Mouse (Mus musculus) liver, adult 2 months (tissue): ENCODE data around the gene Tango6. TPM values are rescaled to one million over a fixed set of nuclear protein-coding genes. Genes with fewer than 3 reads are reported as not detected.
A peak's percentile ranks its signal among the peaks of the same experiment; 100 is the strongest.

ENCODE experiments used
- DNase-seq: peaks from one replicate; pipeline ENCODE4 v3.0.0-alpha.2; 2011; ENCODE audit warnings: low read depth, low spot score; ENCODE audit errors: extremely low read depth
- H3K27ac ChIP-seq: fragments of 200-500 bp; replicated peaks from 2 replicates; pipeline ENCODE4 v1.5.1; 2012; ENCODE audit warnings: low read depth, mild to moderate bottlenecking, control low read depth, inconsistent platforms, low read length; ENCODE audit not compliant: insufficient read depth
- H3K27me3 ChIP-seq: fragments of 200-500 bp; 2 replicates; pipeline ENCODE4 v1.6.1; 2012; ENCODE audit warnings: mild to moderate bottlenecking, moderate library complexity, low read length, inconsistent platforms; ENCODE audit not compliant: control insufficient read depth, insufficient read depth
- H3K36me3 ChIP-seq: fragments of 200-500 bp; 2 replicates; pipeline ENCODE4 v1.6.1; 2012; ENCODE audit warnings: low read length, inconsistent platforms; ENCODE audit not compliant: control insufficient read depth, insufficient read depth
- H3K4me1 ChIP-seq: fragments of 200-500 bp; 2 replicates; pipeline ENCODE4 v1.6.1; 2011; ENCODE audit warnings: low read length; ENCODE audit not compliant: control insufficient read depth, insufficient read depth
- H3K4me3 ChIP-seq: fragments of 200-500 bp; 2 replicates; pipeline ENCODE4 v1.5.1; 2011; ENCODE audit warnings: low read depth, mild to moderate bottlenecking, control low read depth, low read length, moderate library complexity; ENCODE audit not compliant: insufficient read depth
- H3K79me2 ChIP-seq: fragments of 200-500 bp; 2 replicates; pipeline ENCODE4 v1.6.1; 2012; ENCODE audit warnings: inconsistent platforms, mild to moderate bottlenecking, low read length, moderate library complexity; ENCODE audit not compliant: control insufficient read depth, insufficient read depth
- H3K9ac ChIP-seq: fragments of 200-500 bp; 2 replicates; pipeline ENCODE4 v1.6.1; 2012; ENCODE audit warnings: low read depth, mild to moderate bottlenecking, control low read depth, inconsistent platforms, low read length
- CTCF ChIP-seq: fragments of 200-500 bp; IDR thresholded peaks from 2 replicates; pipeline ENCODE4 v1.5.1; 2011; ENCODE audit warnings: low read depth, low read length, control low read depth
- POLR2A ChIP-seq: fragments of 200-500 bp; IDR thresholded peaks from 2 replicates; pipeline ENCODE4 v1.6.1; 2011; ENCODE audit warnings: low read length, control low read depth; ENCODE audit not compliant: insufficient read depth; ENCODE audit errors: extremely low read depth
- WGBS: fragments of 180-500 bp; shearing (Covaris S2); methylation state at CpG from one replicate; pipeline ENCODE4 v1.1.7; 2018; 5-methylcytosine and 5-hydroxymethylcytosine counted together
- polyA plus RNA-seq: library from polyadenylated mRNA; depleted of rRNA; stranded (reverse); fragments of >200 nt; gene quantifications from 2 replicates; pipeline ENCODE4 v1.2.3, GENCODE M21; 2012
- total RNA-seq: library from RNA; depleted of rRNA; stranded (reverse); fragments of >200 nt; gene quantifications from 2 replicates; pipeline ENCODE4 v1.2.3, GENCODE M21; 2014

Gene Tango6
- total and polyA plus RNA-seq, 2 experiments = 2.1 to 4.0 TPM

DNA sequence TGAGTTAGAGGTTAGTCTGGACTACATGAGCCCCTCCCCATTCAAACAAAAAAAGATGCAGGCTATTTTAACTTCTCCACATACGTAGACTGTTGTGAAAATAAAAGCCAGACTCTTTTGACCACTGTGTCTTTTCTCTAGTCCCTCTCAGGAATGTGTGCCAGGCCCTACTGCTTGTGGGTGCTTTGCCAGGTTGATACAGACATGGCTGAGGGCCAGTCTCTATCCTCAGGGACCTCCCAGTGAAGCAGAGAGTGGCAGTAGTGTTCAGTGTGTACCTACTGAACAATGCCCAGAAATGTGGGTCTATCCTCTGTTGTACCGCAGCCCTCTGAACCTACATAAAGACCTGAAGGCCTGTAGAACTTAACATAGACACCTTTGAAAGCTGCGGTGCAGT is 29.6 kb downstream of the Tango6 start:
- no peak overlapping the region for H3K27ac ChIP-seq
- WGBS = 97% methylated on average over 3 of the region's 3 CpGs
- H3K9ac ChIP-seq = no peak overlapping the region
- no peak overlapping the region for H3K4me3 ChIP-seq
- H3K27me3 ChIP-seq = no peaks in the 10 kb centered on the region
- no peaks in the 10 kb centered on the region for H3K79me2 ChIP-seq
- H3K36me3 ChIP-seq = peaks cover 3% of the 10 kb centered on the region
- no peaks in the 10 kb centered on the region for H3K4me1 ChIP-seq
- no peak for TF ChIP-seq CTCF
- no peak for DNase-seq

DNA sequence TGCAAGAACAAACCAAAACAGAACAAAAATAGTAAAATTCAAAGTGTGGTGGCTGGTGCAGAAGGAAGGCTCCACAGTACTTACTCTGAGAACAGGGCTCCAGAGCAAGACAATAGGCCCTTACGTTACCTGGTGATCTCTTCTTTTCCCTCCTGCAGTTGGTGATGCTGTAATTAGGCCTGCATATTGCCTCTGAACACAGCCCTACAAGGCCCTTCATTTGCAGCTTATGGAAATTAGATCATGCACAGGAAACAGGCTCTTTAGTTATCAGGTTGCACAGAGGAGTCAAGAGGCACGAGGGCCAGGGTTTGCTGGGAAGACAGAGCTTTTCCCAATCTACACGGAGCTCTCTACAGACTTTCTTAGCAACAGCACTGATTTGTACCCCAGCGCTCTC is 31.4 kb downstream of the Tango6 start:
- Histone ChIP-seq H3K4me1 (no peaks in the 10 kb centered on the region), H3K4me3 (no peak overlapping the region), H3K27me3 (no peaks in the 10 kb centered on the region), H3K79me2 (no peaks in the 10 kb centered on the region), H3K27ac (no peak overlapping the region), H3K36me3 (peaks cover 3% of the 10 kb centered on the region), H3K9ac (no peak overlapping the region)
- 84% methylated on average over 4 of the region's 4 CpGs for WGBS
- DNase-seq = no peak
- no peak for TF ChIP-seq POLR2A
- no peak for TF ChIP-seq CTCF

DNA sequence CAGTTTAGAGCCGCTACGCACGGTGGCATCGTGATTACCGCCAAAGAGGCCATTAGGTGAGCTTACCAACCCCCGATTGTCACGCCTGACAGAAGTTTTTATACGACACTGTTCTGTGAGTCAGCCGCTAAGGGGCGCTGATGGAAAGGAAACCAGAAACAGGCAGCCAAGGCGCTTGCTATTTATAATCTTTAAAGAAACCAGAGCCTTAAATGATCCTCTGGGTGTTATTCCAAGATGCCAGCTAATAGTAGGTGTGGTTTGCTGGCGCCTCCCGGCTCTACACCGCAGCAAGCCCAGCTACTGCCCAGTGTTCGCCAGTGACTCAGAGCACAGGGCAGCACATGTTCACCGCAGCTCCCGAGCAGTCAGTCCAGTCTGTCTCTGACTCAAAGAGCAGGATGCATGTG is 35.2 kb downstream of the Tango6 start:
- Histone ChIP-seq H3K27ac (no peak overlapping the region), H3K79me2 (no peaks in the 10 kb centered on the region), H3K4me3 (peak overlapping the region; percentile 22; the same call in 1 of the 2 replicates), H3K36me3 (no peaks in the 10 kb centered on the region; the same call in 1 of the 2 replicates), H3K27me3 (no peaks in the 10 kb centered on the region), H3K4me1 (no peaks in the 10 kb centered on the region), H3K9ac (no peak overlapping the region)
- 68% methylated on average over 17 of the region's 17 CpGs for WGBS
- no peak for DNase-seq
- TF ChIP-seq POLR2A = no peak
- TF ChIP-seq CTCF = peak; percentile 33; the same call in 1 of the 2 replicates

DNA sequence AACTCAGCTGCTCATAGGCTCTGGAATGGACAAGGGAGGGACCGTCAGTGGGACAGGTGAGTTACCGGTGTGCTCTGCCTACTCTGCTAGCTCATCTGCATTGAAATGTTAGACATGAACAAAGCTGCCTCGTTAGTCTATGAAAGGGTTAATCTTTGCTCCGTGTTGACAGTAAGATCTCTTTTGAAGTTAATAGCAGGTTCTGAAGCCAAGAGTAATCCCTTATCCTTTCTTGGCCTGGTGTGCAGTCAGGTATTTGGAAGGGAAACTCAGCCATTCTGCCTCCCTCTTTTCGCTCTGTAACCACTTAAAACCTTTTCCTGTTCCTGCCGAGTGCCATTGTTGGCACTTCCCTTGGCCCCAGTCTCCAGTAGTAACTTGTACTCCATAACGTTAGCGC is 38.1 kb downstream of the Tango6 start:
- 73% methylated on average over 8 of the region's 8 CpGs for WGBS

DNA sequence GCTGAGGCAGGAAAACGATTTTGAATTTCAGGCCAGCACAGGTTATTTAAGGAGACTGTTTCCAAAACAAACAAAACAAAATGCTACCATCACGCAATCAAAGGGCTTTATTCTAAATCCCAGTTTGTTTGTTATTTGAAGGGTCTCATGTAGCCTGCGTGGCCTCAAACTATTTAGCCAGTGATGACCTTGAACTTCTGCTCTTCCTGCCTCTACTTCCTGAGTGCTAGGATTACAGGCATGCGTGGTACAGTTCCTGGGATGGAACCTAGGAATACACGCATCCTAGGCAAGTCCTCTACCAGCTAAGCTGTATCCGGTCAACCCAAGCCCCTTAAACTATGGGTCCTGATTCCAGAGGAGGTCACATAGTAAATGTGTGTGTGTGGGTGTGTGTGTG is 39.6 kb downstream of the Tango6 start:
- Histone ChIP-seq H3K9ac (no peak overlapping the region), H3K4me3 (no peak overlapping the region), H3K27ac (no peak overlapping the region), H3K4me1 (no peaks in the 10 kb centered on the region), H3K79me2 (no peaks in the 10 kb centered on the region), H3K27me3 (no peaks in the 10 kb centered on the region), H3K36me3 (peaks cover 5% of the 10 kb centered on the region)
- 49% methylated on average over 6 of the region's 6 CpGs for WGBS
- TF ChIP-seq POLR2A (no peak), CTCF (no peak)
- peak; percentile 5 for DNase-seq

More for the DNA sequence above, 38.1 kb downstream of the Tango6 start:
- no peak for DNase-seq
- Histone ChIP-seq H3K9ac (no peak overlapping the region), H3K4me3 (no peak overlapping the region), H3K27me3 (no peaks in the 10 kb centered on the region), H3K36me3 (peaks cover 3% of the 10 kb centered on the region), H3K27ac (no peak overlapping the region), H3K4me1 (no peaks in the 10 kb centered on the region), H3K79me2 (no peaks in the 10 kb centered on the region)
- TF ChIP-seq CTCF = no peak
- TF ChIP-seq POLR2A = no peak

DNA sequence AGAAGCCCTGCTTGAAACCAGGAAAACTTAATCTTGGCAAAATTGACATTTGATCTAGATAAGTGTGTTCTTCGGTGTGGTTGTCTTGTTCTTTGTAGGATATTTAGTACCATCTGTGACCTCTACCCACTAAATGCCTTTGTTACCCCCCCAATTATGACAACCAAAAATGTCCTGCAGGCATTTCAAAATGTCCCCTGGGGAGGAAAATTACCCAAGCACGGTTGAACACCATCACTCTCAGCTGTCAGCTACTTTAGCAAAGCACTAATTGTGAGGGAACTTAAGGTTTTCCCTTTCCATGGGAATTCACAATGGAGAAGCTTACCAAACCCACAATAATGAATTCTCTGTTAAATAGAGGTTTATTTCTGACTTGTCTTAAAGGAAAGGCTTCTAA is 41.1 kb downstream of the Tango6 start:
- no peaks in the 10 kb centered on the region for H3K79me2 ChIP-seq
- no peak for DNase-seq
- peaks cover 5% of the 10 kb centered on the region for H3K36me3 ChIP-seq
- WGBS = 89% methylated on average over 2 of the region's 2 CpGs
- H3K4me3 ChIP-seq = no peak overlapping the region
- no peaks in the 10 kb centered on the region for H3K27me3 ChIP-seq
- no peak overlapping the region for H3K9ac ChIP-seq
- H3K4me1 ChIP-seq = no peaks in the 10 kb centered on the region
- H3K27ac ChIP-seq = no peak overlapping the region
- TF ChIP-seq CTCF = no peak
- no peak for TF ChIP-seq POLR2A
